Mouse (Mus musculus) CH12.LX (cell line): ENCODE data around the gene Madd. TPM values are rescaled to one million over a fixed set of nuclear protein-coding genes. Genes with fewer than 3 reads are reported as not detected.

Experiments
- DNase-seq: peaks from one replicate; pipeline ENCODE4 v3.0.0-alpha.2; 2013; ENCODE audit errors: extremely low read depth
- H3K27ac ChIP-seq: 2 replicates; pipeline ENCODE4 v1.5.1; 2012; ENCODE audit warnings: low read depth, mild to moderate bottlenecking, control low read depth, moderate library complexity; ENCODE audit not compliant: insufficient read depth
- H3K27me3 ChIP-seq: replicated peaks from 2 replicates; pipeline ENCODE3; 2012; ENCODE audit warnings: inconsistent platforms
- H3K36me3 ChIP-seq, 2 experiments: replicated peaks in 1 of 2; 2 replicates each; pipeline versions ENCODE3 to v1.6.1; 2012; ENCODE audit warnings: inconsistent platforms in 1 of 2, low read length in 1 of 2, mild to moderate bottlenecking in 1 of 2, mixed read lengths in 1 of 2, moderate library complexity in 1 of 2; ENCODE audit not compliant: control insufficient read depth in 1 of 2, insufficient read depth in 1 of 2
- H3K4me1 ChIP-seq, 2 experiments: 2 replicates each; pipeline ENCODE4 v1.6.1; 2012; ENCODE audit warnings: inconsistent platforms in 1 of 2, moderate library complexity in 1 of 2; ENCODE audit not compliant: insufficient read depth in 2 of 2, control insufficient read depth in 1 of 2
- H3K4me2 ChIP-seq: 2 replicates; pipeline ENCODE4 v1.6.1; 2012; ENCODE audit warnings: low read depth, mild to moderate bottlenecking, control low read depth; ENCODE audit not compliant: poor library complexity, insufficient read depth, severe bottlenecking
- H3K4me3 ChIP-seq, 3 experiments: fragments of 150-350 bp in 1 of 3; sonication (generic) in 1 of 3; replicated peaks in 1 of 3; 2 replicates each; pipeline versions ENCODE3 to v1.5.1; 2011 to 2012; ENCODE audit warnings: low read depth in 2 of 3, low read length in 2 of 3, mild to moderate bottlenecking in 2 of 3, moderate library complexity in 2 of 3, control low read depth in 1 of 3, improper control_type of control experiment in 1 of 3, inconsistent platforms in 1 of 3, mixed read lengths in 1 of 3; ENCODE audit not compliant: poor library complexity in 1 of 3
- H3K79me2 ChIP-seq: replicated peaks from 2 replicates; pipeline ENCODE4 v1.6.1; 2012; ENCODE audit warnings: mild to moderate bottlenecking, moderate library complexity; ENCODE audit not compliant: control insufficient read depth, poor library complexity, insufficient read depth, severe bottlenecking; ENCODE audit errors: extremely low read depth
- H3K9ac ChIP-seq: 2 replicates; pipeline ENCODE4 v1.6.1; 2012; ENCODE audit warnings: low read depth, mild to moderate bottlenecking, control low read depth, moderate library complexity; ENCODE audit not compliant: insufficient read depth
- H3K9me3 ChIP-seq: replicated peaks from 2 replicates; pipeline ENCODE3; 2012; ENCODE audit warnings: low read length, inconsistent platforms, mixed read lengths
- BHLHE40 ChIP-seq: IDR thresholded peaks from 2 replicates; pipeline ENCODE4 v1.6.1; 2011; ENCODE audit warnings: mild to moderate bottlenecking, low read depth, low read length, improper control_type of control experiment
- CTCF ChIP-seq, 2 experiments: IDR thresholded peaks in 1 of 2; conservative IDR thresholded peaks in 1 of 2; 2 replicates each; pipeline ENCODE4 v1.5.1; 2011 to 2012; ENCODE audit warnings: low read depth in 2 of 2, low read length in 2 of 2, improper control_type of control experiment in 1 of 2, inconsistent platforms in 1 of 2, mild to moderate bottlenecking in 1 of 2, moderate library complexity in 1 of 2
- ELF1 ChIP-seq: IDR thresholded peaks from 2 replicates; pipeline ENCODE4 v1.6.1; 2014; ENCODE audit warnings: low read depth, mild to moderate bottlenecking, inconsistent platforms, low read length, improper control_type of control experiment
- IRF4 ChIP-seq: IDR thresholded peaks from 2 replicates; pipeline ENCODE4 v1.6.1; 2014; ENCODE audit warnings: low read depth, mild to moderate bottlenecking, inconsistent platforms, low read length, improper control_type of control experiment
- MAFK ChIP-seq: IDR thresholded peaks from 2 replicates; pipeline ENCODE4 v1.6.1; 2011; ENCODE audit warnings: low read length, improper control_type of control experiment; ENCODE audit not compliant: insufficient replicate concordance
- MAX ChIP-seq: IDR thresholded peaks from 2 replicates; pipeline ENCODE4 v1.6.1; 2011; ENCODE audit warnings: low read length, improper control_type of control experiment
- MXI1 ChIP-seq: IDR thresholded peaks from 2 replicates; pipeline ENCODE4 v1.6.1; 2011; ENCODE audit warnings: mild to moderate bottlenecking, low read depth, low read length, improper control_type of control experiment
- MYC ChIP-seq: IDR thresholded peaks from 2 replicates; pipeline ENCODE4 v1.6.1; 2011; ENCODE audit warnings: low read depth, mild to moderate bottlenecking, improper control_type of control experiment, low read length
- POLR2A ChIP-seq: IDR thresholded peaks from 2 replicates; pipeline ENCODE4 v1.6.1; 2011; ENCODE audit warnings: low read depth, mild to moderate bottlenecking, improper control_type of control experiment, low read length
- RAD21 ChIP-seq: IDR thresholded peaks from 2 replicates; pipeline ENCODE4 v1.6.1; 2011; ENCODE audit warnings: low read depth, mild to moderate bottlenecking, low read length, improper control_type of control experiment, moderate library complexity
- SIN3A ChIP-seq: IDR thresholded peaks from 2 replicates; pipeline ENCODE4 v1.6.1; 2012; ENCODE audit warnings: low read length, improper control_type of control experiment, inconsistent platforms
- TCF12 ChIP-seq: IDR thresholded peaks from 2 replicates; pipeline ENCODE4 v1.6.1; 2014; ENCODE audit warnings: low read depth, mild to moderate bottlenecking, inconsistent platforms, low read length, improper control_type of control experiment
- UBTF ChIP-seq: IDR thresholded peaks from 2 replicates; pipeline ENCODE4 v1.6.1; 2012; ENCODE audit warnings: low read depth, mild to moderate bottlenecking, inconsistent platforms, low read length, improper control_type of control experiment, moderate library complexity
- ZKSCAN1 ChIP-seq: IDR thresholded peaks from 2 replicates; pipeline ENCODE4 v1.6.1; 2012; ENCODE audit warnings: low read depth, inconsistent platforms, low read length, improper control_type of control experiment, borderline replicate concordance
- dilution Hi-C: fragments of 300-500 bp; cut with MboI; formaldehyde crosslinking; loops from 2 replicates; pipeline ENCODE4 v1.14.3; 2020; ENCODE audit warnings: low sequenced_read_pairs; ENCODE audit not compliant: extremely low pct_unique_long_range_greater_than_20kb, extremely low pct_ligation_motif_present
- in situ Hi-C: fragments of 300-500 bp; cut with MboI; formaldehyde crosslinking; loops from 3 replicates; pipeline ENCODE4 v1.14.3; 2019; ENCODE audit warnings: low sequenced_read_pairs, low pct_ligation_motif_present, low pct_unique_long_range_greater_than_20kb, mixed read lengths
- polyA plus RNA-seq: library from polyadenylated mRNA; unstranded; fragments of >175 nt; gene quantifications from 2 replicates; pipeline ENCODE4 v1.2.1, GENCODE M21; 2012; ENCODE audit warnings: low read depth; ENCODE audit not compliant: insufficient read length
- total RNA-seq, 2 experiments: library from RNA; depleted of rRNA; stranded (reverse); fragments of 300-350 nt in 1 of 2; fragments of >200 nt in 1 of 2; gene quantifications; 2 replicates each; pipeline ENCODE4 v1.2.3; 2012 to 2014

The Madd gene
- total RNA-seq (2012; rRNA removed) (12.8 and 14.6 TPM in 2 replicates), total RNA-seq (2014; rRNA removed) (4.7 and 4.8 TPM in 2 replicates), polyA plus RNA-seq (15.6 and 18.3 TPM in 2 replicates)

GRCm38 (mm10) chr2:91183711-91184405 is at the start of gene Madd:
Gene Madd, minus strand, starts transcription at chr2:91183837.
- no peaks in the 10 kb centered on the region for H3K27me3 ChIP-seq
- no peaks in the 10 kb centered on the region for H3K9me3 ChIP-seq
- peak; percentile 72 for DNase-seq
- H3K36me3 ChIP-seq = peaks cover 2 to 6% of the 10 kb centered on the region in 2 experiments
- H3K4me3 ChIP-seq = peak within 1 kb of the TSS; percentile 77 to 87 (median 83)
- H3K79me2 ChIP-seq = peaks cover 8% of the 10 kb centered on the region
- H3K4me1 ChIP-seq = peaks cover 18 to 34% of the 10 kb centered on the region in 2 experiments
- peak within 1 kb of the TSS; percentile 77 for H3K9ac ChIP-seq
- peak within 1 kb of the TSS; percentile 69 for H3K27ac ChIP-seq
- H3K4me2 ChIP-seq = peak within 1 kb of the TSS; percentile 85
- dilution Hi-C loops = no loop called here
- in situ Hi-C loops = no loop called here
- no peak for TF ChIP-seq MAFK
- TF ChIP-seq MXI1 = peak; percentile 35; the same call in 1 of the 2 replicates
- no peak; the same call in 1 of the 2 replicates for TF ChIP-seq SIN3A
- 0 out of 2 replicates have a peak, but pooled peaks have one; percentile 29 for TF ChIP-seq POLR2A
- 0 out of 2 replicates have a peak, but pooled peaks have one; percentile 16 for TF ChIP-seq MYC
- TF ChIP-seq ELF1 = peak; percentile 86
- peak; percentile 48 for TF ChIP-seq IRF4

GRCm38 (mm10) chr2:91229735-91230134 is 46.1 kb upstream of the Madd start:
- no peaks in the 10 kb centered on the region for H3K9me3 ChIP-seq

GRCm38 (mm10) chr2:91223614-91224013 is 40.0 kb upstream of the Madd start:
- DNase-seq = no peak
- dilution Hi-C loops = no loop called here
- in situ Hi-C loops = no loop called here
- Histone ChIP-seq H3K4me3 (no peak overlapping the region), H3K27ac (no peak overlapping the region), H3K36me3 (peaks cover 0 to 24% of the 10 kb centered on the region in 2 experiments), H3K4me2 (no peak overlapping the region), H3K27me3 (no peaks in the 10 kb centered on the region), H3K9ac (no peak overlapping the region), H3K79me2 (no peaks in the 10 kb centered on the region), H3K9me3 (no peaks in the 10 kb centered on the region), H3K4me1 (no peaks in the 10 kb centered on the region)
- TF ChIP-seq POLR2A = no peak
- peak in 1 of 2 experiments; percentile 14; a peak in 1 of 4 replicates for TF ChIP-seq CTCF (conservative IDR thresholded peaks at IDR 0.05 in 1 of 2, IDR thresholded peaks at IDR 0.05 in 1 of 2; ENCODE audit: low read depth in 2 of 2, low read length in 2 of 2)
- TF ChIP-seq RAD21 = peak; percentile 7; the same call in 1 of the 2 replicates

More at GRCm38 (mm10) chr2:91229735-91230134, 46.1 kb upstream of the Madd start:
- Histone ChIP-seq H3K79me2 (no peaks in the 10 kb centered on the region; the same call in 1 of the 2 replicates), H3K27ac (no peak overlapping the region), H3K27me3 (no peaks in the 10 kb centered on the region), H3K4me2 (no peak overlapping the region), H3K4me1 (no peaks in the 10 kb centered on the region), H3K9ac (no peak overlapping the region), H3K36me3 (peaks cover 15 to 40% of the 10 kb centered on the region in 2 experiments), H3K4me3 (no peak overlapping the region)
- DNase-seq = no peak
- dilution Hi-C loops = no loop called here
- TF ChIP-seq MAFK (no peak), IRF4 (no peak), ELF1 (no peak), MAX (no peak), BHLHE40 (no peak), RAD21 (no peak), UBTF (no peak), TCF12 (no peak), SIN3A (no peak), ZKSCAN1 (no peak)
- in situ Hi-C loops = no loop called here
